ENCODE assay signal across 8 mouse cellular contexts in genomic region chr10:42763246-42763645, GRCm38 (mm10). TPM values are rescaled to one million over a fixed set of nuclear protein-coding genes. Genes with fewer than 3 reads are reported as not detected.
A peak's percentile ranks its signal among the peaks of the same experiment; 100 is the strongest.
DNase-seq lines count a peak whose midpoint lies in the region; ATAC-seq and TF ChIP-seq lines count a peak whose summit lies in the region.

No protein-coding gene starts in this region.

- no peak for ATAC-seq in limb, embryonic 11.5 days (ENCODE audit: insufficient number of reproducible peaks, low FRiP score, low TSS enrichment, low read depth)
- ATAC-seq in neural tube, embryonic 13.5 days (ENCODE audit: low read depth) = no peak
- ATAC-seq in monocyte, adult 5-6 weeks (replicated peaks; ENCODE audit: insufficient number of reproducible peaks, low FRiP score, low TSS enrichment, poor library complexity, severe bottlenecking) = no peak

- H3K4me2 ChIP-seq in limb, embryonic 11.5 days (ENCODE audit: low read depth, severe bottlenecking) = peak overlapping the region; percentile 62
- peak overlapping the region; percentile 91 for H3K4me2 ChIP-seq in neural tube, embryonic 13.5 days

- peaks cover 9% of the 10 kb centered on the region for H3K36me3 ChIP-seq in forebrain, embryonic 10.5 days (replicated peaks)
- peaks cover 2% of the 10 kb centered on the region; the same call in 1 of the 2 replicates for H3K36me3 ChIP-seq in limb, embryonic 11.5 days (ENCODE audit: control insufficient read depth, insufficient read depth, low read length)
- H3K36me3 ChIP-seq in neural tube, embryonic 13.5 days = no peaks in the 10 kb centered on the region

- no peak overlapping the region for H3K27ac ChIP-seq in layer of hippocampus, adult 2 months
- H3K27ac ChIP-seq in forebrain, embryonic 10.5 days = no peak overlapping the region
- H3K27ac ChIP-seq in limb, embryonic 11.5 days (replicated peaks; ENCODE audit: low read depth, low read length) = no peak overlapping the region
- no peak overlapping the region for H3K27ac ChIP-seq in neural tube, embryonic 13.5 days (replicated peaks)

- H3K4me1 ChIP-seq in forebrain, embryonic 10.5 days = peaks cover 40% of the 10 kb centered on the region
- peaks cover 13% of the 10 kb centered on the region; the same call in 1 of the 2 replicates for H3K4me1 ChIP-seq in limb, embryonic 11.5 days (ENCODE audit: control insufficient read depth, insufficient read depth, low read length)
- H3K4me1 ChIP-seq in neural tube, embryonic 13.5 days (replicated peaks) = peaks cover 35% of the 10 kb centered on the region

- no peaks in the 10 kb centered on the region for H3K9me3 ChIP-seq in forebrain, embryonic 10.5 days
- H3K9me3 ChIP-seq in limb, embryonic 11.5 days (ENCODE audit: control insufficient read depth, low read length) = no peaks in the 10 kb centered on the region
- no peaks in the 10 kb centered on the region for H3K9me3 ChIP-seq in neural tube, embryonic 13.5 days

- DNase-seq in layer of hippocampus, adult 2 months (ENCODE audit: low spot score in 2 of 2) = no peak
- DNase-seq in layer of hippocampus, adult 8-10 months (ENCODE audit: low spot score in 2 of 2) = no peak
- DNase-seq in forebrain, embryonic 10.5 days (ENCODE audit: extremely low spot score, low spot score) = no peak
- no peak for DNase-seq in limb, embryonic 11.5 days (ENCODE audit: low spot score)
- DNase-seq in layer of hippocampus, postnatal 36 days = no peak
- DNase-seq in lung, postnatal 10 days = no peak

- no peak overlapping the region for H3K9ac ChIP-seq in limb, embryonic 11.5 days (ENCODE audit: low read length)
- H3K9ac ChIP-seq in neural tube, embryonic 13.5 days = peak overlapping the region; percentile 62

- TF ChIP-seq CTCF in layer of hippocampus, adult 2 months (conservative IDR thresholded peaks at IDR 0.05) = no peak

- H3K4me3 ChIP-seq in layer of hippocampus, adult 2 months = peak overlapping the region; percentile 91; the same call in 1 of the 2 replicates
- H3K4me3 ChIP-seq in forebrain, embryonic 10.5 days = peak overlapping the region; percentile 99
- peak overlapping the region; percentile 97 for H3K4me3 ChIP-seq in limb, embryonic 11.5 days (ENCODE audit: low read depth, low read length)
- peak overlapping the region; percentile 96 for H3K4me3 ChIP-seq in neural tube, embryonic 13.5 days

- 56% methylated on average over 4 of the region's 4 CpGs for WGBS in forebrain, embryonic 10.5 days
- 52% methylated on average over 4 of the region's 4 CpGs for WGBS in limb, embryonic 11.5 days
- 47% methylated on average over 4 of the region's 4 CpGs for WGBS in neural tube, embryonic 13.5 days

- no peaks in the 10 kb centered on the region for H3K27me3 ChIP-seq in forebrain, embryonic 10.5 days (ENCODE audit: poor library complexity, severe bottlenecking)
- H3K27me3 ChIP-seq in limb, embryonic 11.5 days (ENCODE audit: control insufficient read depth, insufficient read depth, low read length) = no peaks in the 10 kb centered on the region
- no peaks in the 10 kb centered on the region for H3K27me3 ChIP-seq in neural tube, embryonic 13.5 days

RNA-seq across cellular contexts. Expression of gene Sec63, which starts 1.9 kb away (rescaled TPM):
- 10 to 100 TPM; 51.1 to 55.6 TPM for total RNA-seq in layer of hippocampus, adult 2 months (2021)
- total RNA-seq in layer of hippocampus, adult 8-10 months (2022) = 10 to 100 TPM; 43.7 to 50.3 (median 46.2) TPM
- polyA plus RNA-seq in forebrain, embryonic 10.5 days (2016; fragmentation: Nextera tagmentation; extraction: Ambion mirVana) = 28.2 and 30.6 TPM in 2 replicates
- polyA plus RNA-seq in limb, embryonic 11.5 days (2014; fragmentation: Nextera tagmentation; extraction: Ambion mirVana) = 29.6 and 30.6 TPM in 2 replicates
- 25.6 and 26.1 TPM in 2 replicates for polyA plus RNA-seq in neural tube, embryonic 13.5 days (2015; fragmentation: Nextera tagmentation; extraction: Ambion mirVana)
- total RNA-seq in layer of hippocampus, postnatal 36 days (2021) = 10 to 100 TPM; 47.2 to 51.1 TPM
- 40.7 to 60.1 TPM (median 45.8 TPM) in 3 replicates for total RNA-seq in monocyte, adult 5-6 weeks (2017)
